ENCODE assay signal across 8 mouse cellular contexts in genomic region chr6:94464037-94464891, GRCm38 (mm10). TPM values are rescaled to one million over a fixed set of nuclear protein-coding genes. Genes with fewer than 3 reads are reported as not detected.
A peak's percentile ranks its signal among the peaks of the same experiment; 100 is the strongest.
DNase-seq lines count a peak whose midpoint lies in the region; ATAC-seq and TF ChIP-seq lines count a peak whose summit lies in the region.

No protein-coding gene starts in this region.

- no peak overlapping the region for H3K27ac ChIP-seq in thymus, adult 2 months (ENCODE audit: control insufficient read depth, insufficient read depth, low read length)
- no peak overlapping the region for H3K27ac ChIP-seq in intestine, embryonic 16.5 days (ENCODE audit: low read length)
- H3K27ac ChIP-seq in midbrain, embryonic 11.5 days (ENCODE audit: low read depth, low read length), result peak overlapping the region; percentile 30; the same call in 1 of the 2 replicates
- H3K27ac ChIP-seq in stomach, embryonic 14.5 days (ENCODE audit: low read length), result no peak overlapping the region

- H3K4me3 ChIP-seq in thymus, adult 2 months (ENCODE audit: control insufficient read depth, insufficient read depth, low read length), result no peak overlapping the region
- no peak overlapping the region for H3K4me3 ChIP-seq in intestine, embryonic 16.5 days (ENCODE audit: low read length)
- no peak overlapping the region; the same call in 1 of the 2 replicates for H3K4me3 ChIP-seq in midbrain, embryonic 11.5 days (ENCODE audit: low read depth, low read length)
- H3K4me3 ChIP-seq in stomach, embryonic 14.5 days (ENCODE audit: low read depth, low read length), result no peak overlapping the region

- no peak for TF ChIP-seq POLR2A in thymus, adult 2 months (IDR thresholded peaks at IDR 0.05; ENCODE audit: control insufficient read depth, extremely low read depth, insufficient read depth, low read length, poor library complexity)

- no peaks in the 10 kb centered on the region for H3K36me3 ChIP-seq in thymus, adult 2 months (ENCODE audit: control insufficient read depth, insufficient read depth, low read length)
- no peaks in the 10 kb centered on the region for H3K36me3 ChIP-seq in intestine, embryonic 16.5 days (ENCODE audit: control insufficient read depth, insufficient read depth, low read length)
- H3K36me3 ChIP-seq in midbrain, embryonic 11.5 days (ENCODE audit: control insufficient read depth, insufficient read depth, low read length), result no peaks in the 10 kb centered on the region
- H3K36me3 ChIP-seq in stomach, embryonic 14.5 days (ENCODE audit: control insufficient read depth, insufficient read depth, low read length), result no peaks in the 10 kb centered on the region

- no peak overlapping the region for H3K9ac ChIP-seq in intestine, embryonic 16.5 days (ENCODE audit: low read depth, low read length)
- H3K9ac ChIP-seq in midbrain, embryonic 11.5 days (ENCODE audit: low read length), result no peak overlapping the region
- H3K9ac ChIP-seq in stomach, embryonic 14.5 days (replicated peaks; ENCODE audit: low read depth, low read length), result no peak overlapping the region

- 34% methylated on average over 12 of the region's 12 CpGs for WGBS in thymus, adult 2 months
- 18% methylated on average over 12 of the region's 12 CpGs for WGBS in intestine, embryonic 16.5 days
- 7% methylated on average over 12 of the region's 12 CpGs for WGBS in midbrain, embryonic 11.5 days
- WGBS in stomach, embryonic 14.5 days, result 12% methylated on average over 12 of the region's 12 CpGs

- H3K4me2 ChIP-seq in intestine, embryonic 16.5 days (ENCODE audit: low read depth, low read length), result peak overlapping the region; percentile 15; the same call in 1 of the 2 replicates
- H3K4me2 ChIP-seq in midbrain, embryonic 11.5 days, result peak overlapping the region; percentile 37
- peak overlapping the region; percentile 29; the same call in 1 of the 2 replicates for H3K4me2 ChIP-seq in stomach, embryonic 14.5 days (replicated peaks; ENCODE audit: low read depth, low read length)

- peak; percentile 1 for DNase-seq in thymus, adult 2 months
- DNase-seq in thymus, postnatal 36 days, result no peak
- peak; percentile 89 for DNase-seq in embryo, embryonic 10 days (ENCODE audit: low spot score)
- DNase-seq in gastrocnemius, postnatal 25 days, result peak; percentile 13
- DNase-seq in left cerebral cortex, adult 9 months (ENCODE audit: low spot score in 2 of 2), result peak; percentile 15 to 71
- DNase-seq in midbrain, embryonic 11.5 days (ENCODE audit: low spot score, missing footprints), result peak; percentile 95

- no peaks in the 10 kb centered on the region for H3K27me3 ChIP-seq in thymus, adult 2 months (ENCODE audit: control insufficient read depth, insufficient read depth, low read length)
- no peaks in the 10 kb centered on the region for H3K27me3 ChIP-seq in intestine, embryonic 16.5 days (replicated peaks; ENCODE audit: control insufficient read depth, insufficient read depth, low read length)
- no peaks in the 10 kb centered on the region for H3K27me3 ChIP-seq in midbrain, embryonic 11.5 days (ENCODE audit: control insufficient read depth, insufficient read depth, low read length)
- no peaks in the 10 kb centered on the region for H3K27me3 ChIP-seq in stomach, embryonic 14.5 days (ENCODE audit: control insufficient read depth, insufficient read depth, low read length)

- peak; percentile 64 for ATAC-seq in intestine, embryonic 16.5 days
- peak; percentile 90 for ATAC-seq in midbrain, embryonic 11.5 days (ENCODE audit: low FRiP score)
- ATAC-seq in stomach, embryonic 14.5 days (ENCODE audit: insufficient number of reproducible peaks, insufficient read depth, low FRiP score, low read depth), result peak; percentile 56; the same call in 1 of the 2 replicates

- TF ChIP-seq CTCF in thymus, adult 2 months (IDR thresholded peaks at IDR 0.05; ENCODE audit: borderline replicate concordance, control insufficient read depth, extremely low read depth, insufficient read depth, low read length, poor library complexity), result no peak

- no peaks in the 10 kb centered on the region for H3K9me3 ChIP-seq in intestine, embryonic 16.5 days (ENCODE audit: control insufficient read depth, low read length)
- H3K9me3 ChIP-seq in midbrain, embryonic 11.5 days (ENCODE audit: control insufficient read depth, low read length), result no peaks in the 10 kb centered on the region
- no peaks in the 10 kb centered on the region for H3K9me3 ChIP-seq in stomach, embryonic 14.5 days (ENCODE audit: control insufficient read depth, low read depth, low read length)

- no peaks in the 10 kb centered on the region for H3K4me1 ChIP-seq in thymus, adult 2 months (replicated peaks; ENCODE audit: control insufficient read depth, insufficient read depth, low read length)
- H3K4me1 ChIP-seq in intestine, embryonic 16.5 days (ENCODE audit: control insufficient read depth, insufficient read depth, low read length), result no peaks in the 10 kb centered on the region
- H3K4me1 ChIP-seq in midbrain, embryonic 11.5 days (ENCODE audit: control insufficient read depth, insufficient read depth, low read length), result peaks cover 8% of the 10 kb centered on the region
- no peaks in the 10 kb centered on the region for H3K4me1 ChIP-seq in stomach, embryonic 14.5 days (ENCODE audit: control insufficient read depth, insufficient read depth, low read length)

RNA-seq across cellular contexts. Expression of gene Slc25a26, which starts 35.9 kb away (rescaled TPM):
- 8.3 and 9.5 TPM in 2 replicates for polyA plus RNA-seq in thymus, adult 2 months (2012; rRNA removed)
- 10 to 100 TPM; 13.3 to 16.1 TPM for total RNA-seq in gastrocnemius, postnatal 25 days (2021)
- polyA plus RNA-seq in intestine, embryonic 16.5 days (2015; fragmentation: Nextera tagmentation; extraction: Ambion mirVana), result 8.6 and 9.2 TPM in 2 replicates
- 7.1 and 9.8 TPM in 2 replicates for polyA plus RNA-seq in midbrain, embryonic 11.5 days (2014; fragmentation: Nextera tagmentation; extraction: Ambion mirVana)
- 7.0 and 8.1 TPM in 2 replicates for polyA plus RNA-seq in stomach, embryonic 14.5 days (2014; fragmentation: Nextera tagmentation; extraction: Ambion mirVana)

Comparison
In these comparisons a context has a peak if more than half of its experiments do, and no peak if none do; other contexts are left out.
1. DNase-seq: peak in thymus, adult 2 months (single experiment), embryo, embryonic 10 days (single experiment), gastrocnemius, postnatal 25 days (single experiment), left cerebral cortex, adult 9 months (2 of 2) and midbrain, embryonic 11.5 days (single experiment); none in thymus, postnatal 36 days (0 of 2).
2. Peak in every context shown above with its lines, with median percentiles within 50 percentile points of each other: ATAC-seq and H3K4me2 ChIP-seq.